Comparison of ENCODE assay signal across 27 mouse cellular contexts in genomic region chr15:68335837-68336236, GRCm38 (mm10).
"Had no signal": no experiment of that assay in that cellular context is flagged by ENCODE, and none has a peak within 500 bp of the region (broad histone marks: within the 10 kb centered on the region; RNA-seq: fewer than 3 reads in every experiment).

No protein-coding gene starts in this region.

- H3K27ac ChIP-seq: limb, embryonic 10.5 days; limb, embryonic 12.5 days; limb, embryonic 13.5 days; limb, embryonic 15.5 days; liver, embryonic 12.5 days; liver, embryonic 13.5 days; liver, embryonic 14.5 days; liver, embryonic 15.5 days; lung, embryonic 15.5 days; macrophage; midbrain, embryonic 10.5 days; midbrain, embryonic 12.5 days; midbrain, embryonic 13.5 days; midbrain, embryonic 15.5 days had no signal

- H3K9me3 ChIP-seq: limb, embryonic 10.5 days; limb, embryonic 12.5 days; limb, embryonic 13.5 days; limb, embryonic 15.5 days; liver, embryonic 12.5 days; liver, embryonic 13.5 days; liver, embryonic 15.5 days; lung, embryonic 15.5 days; megakaryocyte, embryonic 14.5 days; midbrain, embryonic 10.5 days; midbrain, embryonic 12.5 days; midbrain, embryonic 13.5 days; midbrain, embryonic 15.5 days had no signal

- H3K9ac ChIP-seq: limb, embryonic 12.5 days; limb, embryonic 13.5 days; limb, embryonic 15.5 days; liver, embryonic 12.5 days; liver, embryonic 13.5 days; liver, embryonic 14.5 days; liver, embryonic 15.5 days; liver, postnatal 0 days; lung, embryonic 14.5 days; lung, embryonic 15.5 days; midbrain, embryonic 12.5 days; midbrain, embryonic 13.5 days; midbrain, embryonic 15.5 days had no signal

- H3K4me1 ChIP-seq: limb, embryonic 10.5 days; limb, embryonic 12.5 days; limb, embryonic 13.5 days; limb, embryonic 15.5 days; liver, embryonic 12.5 days; liver, embryonic 13.5 days; liver, embryonic 15.5 days; megakaryocyte, embryonic 14.5 days; midbrain, embryonic 10.5 days; midbrain, embryonic 12.5 days; midbrain, embryonic 13.5 days; midbrain, embryonic 15.5 days had no signal

- DNase-seq: left cerebral cortex, postnatal 4 days; liver; liver, embryonic 13.5 days; liver, postnatal 0 days; lung, adult 18-20 months; lung, adult 2 months; lung, embryonic 14.5 days; lung, postnatal 10 days; lung, postnatal 14 days; lung, postnatal 36 days; lung, postnatal 4 days; midbrain, embryonic 14.5 days had no signal

- H3K36me3 ChIP-seq: midbrain, embryonic 12.5 days had no signal

- H3K27me3 ChIP-seq: limb, embryonic 12.5 days; limb, embryonic 13.5 days; limb, embryonic 15.5 days; liver, embryonic 12.5 days; liver, embryonic 13.5 days; liver, embryonic 15.5 days; lung, embryonic 15.5 days; megakaryocyte, embryonic 14.5 days; midbrain, embryonic 12.5 days; midbrain, embryonic 13.5 days; midbrain, embryonic 15.5 days had no signal

- H3K4me3 ChIP-seq: limb, embryonic 10.5 days; limb, embryonic 12.5 days; limb, embryonic 13.5 days; limb, embryonic 15.5 days; liver, embryonic 12.5 days; liver, embryonic 13.5 days; liver, embryonic 15.5 days; lung, embryonic 15.5 days; megakaryocyte, embryonic 14.5 days; midbrain, embryonic 10.5 days; midbrain, embryonic 12.5 days; midbrain, embryonic 13.5 days; midbrain, embryonic 15.5 days; myocyte had no signal
